Mouse (Mus musculus) E14TG2a.4 (cell line): ENCODE data around the gene Paox.

Experiments
- CTCF ChIP-seq: conservative IDR thresholded peaks from 2 replicates; pipeline ENCODE4 v1.5.1; 2014; ENCODE audit warnings: low read length
- POU5F1 ChIP-seq: IDR thresholded peaks from 2 replicates; pipeline ENCODE4 v1.6.1; 2014; ENCODE audit warnings: low read length, borderline replicate concordance

DNA sequence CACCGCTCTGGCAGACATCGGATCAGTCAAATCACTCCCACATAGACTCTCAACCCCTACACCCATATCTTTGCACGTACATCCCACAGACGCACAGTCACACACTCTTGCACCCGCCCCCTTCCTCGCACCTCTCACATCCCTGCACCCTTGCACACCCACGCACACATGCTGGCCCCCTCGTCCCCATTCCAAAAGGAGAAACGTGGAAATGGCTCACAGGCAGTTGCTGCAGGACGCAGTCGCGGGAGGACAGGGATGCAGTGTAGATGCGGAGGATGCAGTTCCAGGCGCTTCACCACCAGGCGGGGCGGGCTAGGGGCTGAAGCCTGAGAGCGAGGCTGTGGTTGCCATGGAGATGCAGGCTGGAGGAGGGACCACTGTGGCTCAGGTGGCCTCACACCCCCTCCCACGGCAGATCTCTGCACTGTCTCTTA lies 33.3 kb upstream of the Paox start, which contains the start of gene Caly:
- TF ChIP-seq CTCF (peak; percentile 42), POU5F1 (no peak)
